Mouse (Mus musculus) small intestine, adult 2 months (tissue): ENCODE data around the gene Arpp21.

Experiments
- CTCF ChIP-seq: fragments of 200-500 bp; IDR thresholded peaks from 2 replicates; pipeline ENCODE4 v1.5.1; 2012; ENCODE audit warnings: low read depth, mild to moderate bottlenecking, control low read depth, inconsistent platforms, low read length, moderate library complexity, mixed read lengths; ENCODE audit not compliant: insufficient replicate concordance, insufficient read length; ENCODE audit errors: extremely low read depth
- POLR2A ChIP-seq: fragments of 200-500 bp; IDR thresholded peaks from 2 replicates; pipeline ENCODE4 v1.6.1; 2012; ENCODE audit warnings: low read depth, mild to moderate bottlenecking, control low read depth, inconsistent platforms, low read length, moderate library complexity

DNA sequence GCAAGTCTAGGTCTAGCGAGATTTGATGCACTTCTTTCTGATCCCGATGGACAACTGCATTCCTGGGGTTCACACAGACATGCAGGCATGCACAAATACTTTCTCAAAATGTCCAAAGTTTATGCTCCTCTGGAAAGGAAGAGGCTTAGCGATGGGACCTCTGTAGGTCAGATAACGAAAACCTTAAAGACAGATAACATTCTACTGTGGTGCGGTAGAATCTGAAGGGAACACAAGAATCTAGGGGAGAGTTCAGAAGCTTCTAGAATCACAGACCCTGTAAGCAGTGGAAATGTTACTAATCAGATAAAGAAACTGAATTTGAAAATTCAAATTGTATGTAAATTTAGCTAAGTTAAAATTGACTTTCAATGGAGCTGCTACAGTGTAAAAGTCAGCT lies 62.0 kb downstream of the Arpp21 start:
- TF ChIP-seq POLR2A (no peak), CTCF (no peak)
